Mouse (Mus musculus): ENCODE results near the gene Fthl17e. TPM values are rescaled to one million over a fixed set of nuclear protein-coding genes. Genes with fewer than 3 reads are reported as not detected.

Gene Fthl17e
- polyA plus RNA-seq (2014; fragmentation: Illumina TruSeq; extraction: RNeasy Lipid Tissue Mini Kit (QIAGEN cat#74804); ENCODE audit: low read depth, low replicate concordance), result not detected

GRCm38 (mm10) chrX:9033193-9033592 lies at the start of gene Fthl17e:
Gene Fthl17e (plus strand): TSS chrX:9033493.

GRCm38 (mm10) chrX:8986655-8987054 lies 46.6 kb upstream of the Fthl17e start, which contains the start of gene Fthl17d:
Gene Fthl17d (minus strand): TSS chrX:8986755.

GRCm38 (mm10) chrX:9062715-9063114 lies 29.4 kb downstream of the Fthl17e start, which contains the start of gene Fthl17f:
Gene Fthl17f (plus strand): TSS chrX:9063015.

Other genes starting within 250 kb of the Fthl17e start
- not detected for gene Ssxb5, start 229.8 kb upstream of the Fthl17e start, polyA plus RNA-seq (2014; fragmentation: Illumina TruSeq; extraction: RNeasy Lipid Tissue Mini Kit (QIAGEN cat#74804); ENCODE audit: low read depth, low replicate concordance)
- gene Gm6592, start 189.5 kb upstream of the Fthl17e start, polyA plus RNA-seq (2014; fragmentation: Illumina TruSeq; extraction: RNeasy Lipid Tissue Mini Kit (QIAGEN cat#74804); ENCODE audit: low read depth, low replicate concordance), result not detected
- not detected for gene Gm5751, start 159.2 kb upstream of the Fthl17e start, polyA plus RNA-seq (2014; fragmentation: Illumina TruSeq; extraction: RNeasy Lipid Tissue Mini Kit (QIAGEN cat#74804); ENCODE audit: low read depth, low replicate concordance)
- gene B630019K06Rik, start 141.1 kb upstream of the Fthl17e start, polyA plus RNA-seq (2014; fragmentation: Illumina TruSeq; extraction: RNeasy Lipid Tissue Mini Kit (QIAGEN cat#74804); ENCODE audit: low read depth, low replicate concordance), result 5.8 TPM
- not detected for gene Fthl17b, start 70.5 kb upstream of the Fthl17e start, polyA plus RNA-seq (2014; fragmentation: Illumina TruSeq; extraction: RNeasy Lipid Tissue Mini Kit (QIAGEN cat#74804); ENCODE audit: low read depth, low replicate concordance)
- not detected for gene Fthl17c, start 56.9 kb upstream of the Fthl17e start, polyA plus RNA-seq (2014; fragmentation: Illumina TruSeq; extraction: RNeasy Lipid Tissue Mini Kit (QIAGEN cat#74804); ENCODE audit: low read depth, low replicate concordance)
- gene Fthl17d, start 46.7 kb upstream of the Fthl17e start, polyA plus RNA-seq (2014; fragmentation: Illumina TruSeq; extraction: RNeasy Lipid Tissue Mini Kit (QIAGEN cat#74804); ENCODE audit: low read depth, low replicate concordance), result not detected
- gene Fthl17f, start 29.5 kb downstream of the Fthl17e start, polyA plus RNA-seq (2014; fragmentation: Illumina TruSeq; extraction: RNeasy Lipid Tissue Mini Kit (QIAGEN cat#74804); ENCODE audit: low read depth, low replicate concordance), result not detected
- not detected for gene 4930402K13Rik, start 71.1 kb downstream of the Fthl17e start, polyA plus RNA-seq (2014; fragmentation: Illumina TruSeq; extraction: RNeasy Lipid Tissue Mini Kit (QIAGEN cat#74804); ENCODE audit: low read depth, low replicate concordance)
- 3.8 TPM for gene Lancl3, start 166.4 kb downstream of the Fthl17e start, polyA plus RNA-seq (2014; fragmentation: Illumina TruSeq; extraction: RNeasy Lipid Tissue Mini Kit (QIAGEN cat#74804); ENCODE audit: low read depth, low replicate concordance)
- not detected for gene Gm14862, start 223.4 kb downstream of the Fthl17e start, polyA plus RNA-seq (2014; fragmentation: Illumina TruSeq; extraction: RNeasy Lipid Tissue Mini Kit (QIAGEN cat#74804); ENCODE audit: low read depth, low replicate concordance)
- gene Xk, start 239.3 kb downstream of the Fthl17e start, polyA plus RNA-seq (2014; fragmentation: Illumina TruSeq; extraction: RNeasy Lipid Tissue Mini Kit (QIAGEN cat#74804); ENCODE audit: low read depth, low replicate concordance), result 37.7 TPM